Mouse (Mus musculus) embryonic stem cell, embryonic (primary cell): ENCODE data around the gene Psma5.

Source experiments
- CTCF ChIA-PET, 4 experiments: fragments of 300-600 bp in 2 of 4; fragments of 350-600 bp in 2 of 4; sonication (Branson Sonifier 250); formaldehyde crosslinking; loops; one replicate each; lab custom pipeline; 2022; ENCODE audit warnings: inconsistent platforms in 2 of 4; lab: Charles Lee
- POLR2A ChIA-PET, 4 experiments: fragments of 300-600 bp in 2 of 4; fragments of 350-600 bp in 2 of 4; sonication (Branson Sonifier 250); formaldehyde crosslinking; loops; one replicate each; lab custom pipeline; 2022; ENCODE audit warnings: antibody characterized with exemption in 4 of 4, inconsistent platforms in 1 of 4; lab: Charles Lee

Psma5 gene

DNA sequence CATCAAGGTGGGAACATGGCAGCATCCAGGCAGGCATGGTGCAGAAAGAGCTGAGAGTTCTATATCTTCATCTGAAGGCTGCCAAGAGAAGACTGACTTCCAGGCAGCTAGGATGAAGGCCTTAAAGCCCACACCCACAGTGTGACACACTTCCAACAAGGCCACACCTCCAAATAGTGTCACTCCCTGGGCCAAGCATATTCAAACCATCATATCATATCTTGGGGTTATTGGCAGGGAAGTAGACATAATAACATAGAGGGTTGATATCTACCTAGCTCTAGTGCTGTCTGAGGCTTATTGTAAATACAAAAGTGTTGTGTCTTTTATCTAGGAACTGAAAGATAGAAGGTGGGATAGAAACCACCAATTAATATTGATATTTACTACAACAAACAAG lies 55.7 kb downstream of the Psma5 start:
- POLR2A ChIA-PET = interaction anchor here in 1 of 4 experiments (1.3 to 1.5 kb wide), 2 partner anchors 13 to 54 kb away, joined by 4 to 5 read pairs; no protein-coding TSS in a partner anchor
- CTCF ChIA-PET = no interaction called here

DNA sequence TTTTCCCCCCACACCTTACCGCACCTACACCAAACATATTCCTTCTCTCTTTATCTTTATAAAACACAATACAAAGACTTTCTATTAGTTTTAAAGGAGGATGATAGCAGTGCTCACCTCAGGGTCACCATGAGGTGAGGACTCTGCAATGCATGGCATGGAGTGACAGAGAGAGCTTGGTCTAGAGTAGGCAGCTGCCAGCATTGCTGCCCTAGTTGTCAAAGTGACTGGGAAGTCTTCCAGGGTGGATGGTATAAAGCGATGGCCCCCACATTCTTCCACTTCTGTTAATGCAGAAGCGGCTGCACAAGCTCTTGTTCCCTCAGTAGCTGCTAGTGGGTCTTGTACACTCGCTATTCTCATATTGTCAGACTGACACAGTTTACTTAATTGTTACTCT lies 56.4 kb downstream of the Psma5 start:
- ChIA-PET CTCF (interaction anchor here in 1 of 4 experiments (1.1 kb wide), 1 partner anchor 31 kb away, joined by 3 read pairs; no protein-coding TSS in a partner anchor), POLR2A (interaction anchor here in 1 of 4 experiments (1.2 to 1.5 kb wide), 3 partner anchors 11 to 17 kb away, joined by 4 to 5 read pairs (median 5); no protein-coding TSS in a partner anchor)

GRCm38 (mm10) chr3:108314038-108314675 lies 57.4 kb downstream of the Psma5 start:
- ChIA-PET CTCF (interaction anchor here in 2 of 4 experiments (1.1 kb wide), 2 partner anchors 32 to 149 kb away, joined by 3 read pairs; no protein-coding TSS in a partner anchor), POLR2A (interaction anchor here in 2 of 4 experiments (0.5 to 1.4 kb wide), 6 partner anchors 12 to 170 kb away, joined by 3 to 5 read pairs (median 3); no protein-coding TSS in a partner anchor)

DNA sequence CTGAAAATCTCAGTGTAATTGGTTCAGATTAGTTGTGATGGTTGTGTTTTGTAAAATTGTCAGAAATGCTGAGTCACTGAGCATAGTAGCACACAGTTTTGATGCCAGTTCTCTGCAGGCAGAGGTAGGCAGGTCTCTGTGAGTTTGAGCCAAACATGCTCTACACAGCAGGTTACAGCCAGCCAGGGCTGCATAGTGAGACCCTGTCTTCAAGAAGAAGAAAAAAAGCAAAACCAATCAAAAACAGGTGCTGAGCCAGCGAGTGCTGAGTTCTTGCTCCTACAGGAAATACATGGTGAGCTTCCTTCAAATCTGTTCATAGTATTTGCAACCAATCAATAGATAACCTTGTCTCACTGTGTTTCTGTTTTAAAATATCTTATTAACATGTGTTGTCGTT lies 61.8 kb downstream of the Psma5 start:
- CTCF ChIA-PET = interaction anchor here in 2 of 4 experiments (0.6 kb wide), 2 partner anchors 60 to 62 kb away, joined by 3 to 4 read pairs; no protein-coding TSS in a partner anchor
- POLR2A ChIA-PET = no interaction called here

DNA sequence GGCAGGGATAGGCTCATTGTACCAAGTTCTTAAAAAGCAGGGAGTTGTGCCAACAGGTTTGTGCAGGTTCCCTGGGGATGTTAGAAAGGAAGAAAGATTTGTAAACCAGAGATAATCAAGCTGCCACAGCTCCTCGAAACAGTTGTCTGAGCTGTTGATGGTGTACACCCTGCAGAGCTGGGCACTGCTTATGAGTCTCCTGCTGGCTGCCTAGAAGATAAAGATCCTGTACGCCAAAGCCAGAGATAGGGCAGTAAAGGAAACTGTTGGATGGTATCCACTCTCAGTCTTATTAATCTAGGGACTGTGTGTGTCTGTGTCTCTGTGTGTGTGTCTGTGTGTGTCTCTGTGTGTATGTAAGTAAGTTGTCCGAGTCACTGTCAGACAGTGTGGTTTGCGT lies 64.9 kb downstream of the Psma5 start:
- POLR2A ChIA-PET = interaction anchor here in 2 of 4 experiments (1.0 to 1.5 kb wide), 4 partner anchors 9 to 38 kb away, joined by 3 to 4 read pairs (median 3); partner anchors contain the start of gene Sort1 (in 1 of the 2)
- CTCF ChIA-PET = no interaction called here

DNA sequence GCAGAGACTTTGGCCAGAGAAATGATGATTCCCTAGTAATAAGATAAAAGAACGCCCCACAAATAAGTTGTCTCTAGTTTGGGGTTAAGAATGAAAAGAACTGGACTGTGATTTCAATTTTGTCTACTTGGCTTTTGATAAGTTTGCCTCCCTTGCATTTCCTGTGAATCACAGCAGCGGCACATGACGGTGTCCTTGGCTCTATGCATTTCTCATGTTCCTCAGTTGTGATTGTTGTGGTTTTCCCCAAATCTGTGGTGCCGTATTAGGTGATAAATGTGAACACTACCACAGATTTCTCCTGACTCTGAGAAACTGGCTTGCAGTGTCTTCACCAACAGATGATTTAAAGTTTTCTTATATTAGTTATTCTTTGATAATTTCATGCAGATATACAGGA lies 65.4 kb downstream of the Psma5 start:
- ChIA-PET POLR2A (interaction anchor here in 2 of 4 experiments (1.0 to 1.5 kb wide), 4 partner anchors 9 to 38 kb away, joined by 3 to 4 read pairs (median 3); partner anchors contain the start of gene Sort1 (in 1 of the 2)), CTCF (no interaction called here)

- ChIA-PET CTCF (interaction anchor here in 1 of 4 experiments (0.7 kb wide), 1 partner anchor 729 kb away, joined by 16 read pairs; no protein-coding TSS in a partner anchor), POLR2A (interaction anchor here in 2 of 4 experiments (0.7 to 1.5 kb wide), 5 partner anchors 18 to 308 kb away, joined by 3 to 5 read pairs (median 3); partner anchors contain the start of gene Sort1 (in 1 of the 2))
Observed at GRCm38 (mm10) chr3:108322962-108323361, 66.2 kb downstream of the Psma5 start.

DNA sequence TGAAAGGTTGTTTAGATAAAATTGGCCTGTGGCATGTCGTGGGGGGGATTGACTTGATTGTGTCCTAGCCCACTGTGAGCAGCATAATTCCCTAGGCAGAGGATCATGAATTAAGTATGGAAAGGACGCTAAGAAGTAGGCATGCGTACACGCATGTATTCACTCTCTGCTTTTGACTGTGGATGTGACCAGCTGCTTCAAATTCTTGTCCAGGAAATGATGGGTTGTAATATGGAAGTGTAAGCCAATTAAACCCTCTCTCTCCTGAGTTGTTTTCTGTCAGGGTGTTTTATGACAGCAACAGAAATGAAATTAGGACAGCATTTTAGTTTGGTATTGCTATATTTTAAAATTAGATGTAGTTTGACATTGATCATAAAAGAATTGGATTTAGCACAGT lies 68.1 kb downstream of the Psma5 start:
- CTCF ChIA-PET = no interaction called here
- POLR2A ChIA-PET = no interaction called here

GRCm38 (mm10) chr3:108325521-108325920 lies 68.8 kb downstream of the Psma5 start:
- POLR2A ChIA-PET = no interaction called here
- CTCF ChIA-PET = no interaction called here

GRCm38 (mm10) chr3:108327275-108327674 lies 70.5 kb downstream of the Psma5 start:
- ChIA-PET POLR2A (interaction anchor here in 1 of 4 experiments (1.2 kb wide), 1 partner anchor 45 kb away, joined by 3 read pairs; no protein-coding TSS in a partner anchor), CTCF (interaction anchor here in 3 of 4 experiments (0.6 to 0.7 kb wide), 3 partner anchors 31 to 410 kb away, joined by 3 to 5 read pairs (median 4); no protein-coding TSS in a partner anchor)

DNA sequence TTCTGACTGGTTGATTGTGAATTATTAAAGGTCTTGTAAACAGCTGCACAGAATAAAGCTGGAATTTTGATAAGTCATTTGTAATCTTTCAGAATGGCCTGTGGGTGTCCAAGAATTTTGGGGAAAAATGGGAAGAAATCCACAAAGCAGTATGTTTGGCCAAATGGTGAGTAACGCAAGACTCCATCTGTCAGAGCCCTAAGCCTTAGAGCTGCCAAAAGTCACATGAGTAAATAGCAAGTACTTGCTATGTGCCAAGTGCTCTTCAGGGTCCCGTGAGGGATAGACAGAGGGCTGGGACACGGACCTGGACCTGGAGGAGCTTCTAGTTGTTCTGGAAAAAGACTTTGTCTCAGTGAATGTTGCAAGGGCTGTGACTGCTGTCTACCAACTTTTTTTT lies 71.2 kb downstream of the Psma5 start:
- CTCF ChIA-PET = interaction anchor here in 1 of 4 experiments (0.6 kb wide), 1 partner anchor 31 kb away, joined by 5 read pairs; no protein-coding TSS in a partner anchor
- POLR2A ChIA-PET = interaction anchor here in 3 of 4 experiments (0.5 to 1.6 kb wide), 5 partner anchors 8 to 69 kb away, joined by 3 to 7 read pairs (median 3); partner anchors contain the start of gene Psrc1 (in 1 of the 3)

GRCm38 (mm10) chr3:108328441-108328841 lies 71.7 kb downstream of the Psma5 start:
- CTCF ChIA-PET = no interaction called here
- POLR2A ChIA-PET = interaction anchor here in 3 of 4 experiments (0.5 to 1.6 kb wide), 5 partner anchors 8 to 70 kb away, joined by 3 to 7 read pairs (median 3); partner anchors contain the start of gene Psrc1 (in 1 of the 3)
